Mouse (Mus musculus) erythroblast, embryonic 14.5 days (primary cell): ENCODE measurements around the gene Wapl.

Experiments used
- GATA1 ChIP-seq: IDR thresholded peaks from 2 replicates; pipeline ENCODE4 v1.6.1; 2012; ENCODE audit warnings: low read length, inconsistent platforms, mixed read lengths
- TAL1 ChIP-seq: IDR thresholded peaks from 3 replicates; pipeline ENCODE4 v1.6.1; 2012; ENCODE audit warnings: low read length, inconsistent platforms, mixed read lengths

DNA sequence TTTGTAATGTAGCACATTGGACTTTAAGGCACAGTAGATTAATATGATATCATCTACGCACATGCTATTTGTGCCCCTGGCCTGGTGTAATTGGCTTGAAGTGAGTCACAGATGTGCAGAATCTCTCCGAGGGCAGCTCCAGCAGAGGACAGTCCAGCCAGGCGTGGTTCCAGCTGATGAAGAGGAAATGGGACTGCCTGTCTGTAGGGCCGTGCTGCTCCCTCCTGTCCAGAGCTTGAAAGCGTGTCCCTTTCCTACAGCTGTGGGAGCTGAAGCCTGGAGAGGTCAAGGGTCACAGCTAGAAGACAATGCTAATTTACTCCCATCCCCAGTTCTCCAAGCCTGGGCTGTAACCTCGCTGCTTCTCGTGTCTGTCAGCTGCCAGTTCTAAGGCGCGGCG is 89.0 kb downstream of the Wapl start:
- no peak for TF ChIP-seq TAL1
- TF ChIP-seq GATA1 = no peak
